Mouse (Mus musculus) testis, postnatal 10 days (tissue): ENCODE measurements around the gene BC025446.

ENCODE experiments used
- DNase-seq: peaks from one replicate; pipeline ENCODE4 v3.0.0; 2021; ENCODE audit warnings: low spot score

The BC025446 gene

DNA sequence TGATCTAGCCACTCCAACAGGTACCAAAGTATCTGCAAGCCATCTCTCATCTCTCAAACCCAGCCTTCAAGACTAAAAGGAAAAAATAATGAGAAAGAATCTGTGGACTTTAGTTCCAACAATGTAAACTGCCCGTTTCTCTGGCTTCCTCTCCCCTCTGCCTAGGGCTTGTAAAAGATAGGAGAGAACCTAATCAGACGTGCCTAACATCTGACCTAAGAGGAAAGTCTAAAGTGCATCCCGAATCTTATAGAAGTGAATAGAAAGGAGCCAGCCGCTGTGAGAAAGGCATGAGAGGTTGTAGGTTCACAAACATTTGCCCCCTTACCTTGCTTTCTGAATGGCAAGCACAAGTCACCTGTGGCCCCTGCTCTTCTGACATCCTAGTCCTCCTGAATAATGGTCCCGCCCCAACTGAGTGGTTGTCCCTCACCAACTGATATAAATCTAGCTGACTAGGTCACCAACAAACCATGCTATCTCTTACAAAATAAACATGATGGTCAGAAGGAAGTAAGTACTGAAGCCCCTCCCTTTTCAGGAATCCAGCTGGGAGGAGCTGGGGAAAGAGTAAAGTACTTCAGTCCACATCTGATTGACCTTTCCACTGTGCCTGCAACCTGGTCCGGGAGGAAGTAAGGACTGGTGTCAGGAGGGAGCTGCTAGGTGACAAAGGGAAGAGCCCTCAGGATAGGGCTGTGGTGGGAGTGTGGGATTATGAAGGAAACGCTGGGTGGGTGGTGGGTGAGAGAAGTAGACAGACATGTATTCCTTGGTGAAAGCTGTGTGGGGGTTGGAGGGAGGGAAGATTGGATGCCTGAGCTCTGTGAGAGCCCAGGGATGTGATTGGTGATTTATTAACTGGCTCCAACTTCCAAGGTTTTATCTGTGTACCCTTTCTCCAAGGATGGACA is at the start of gene BC025446:
Gene BC025446, plus strand, starts transcription at position 599 of the 914 bp plus-strand sequence.
- DNase-seq = no peak

DNA sequence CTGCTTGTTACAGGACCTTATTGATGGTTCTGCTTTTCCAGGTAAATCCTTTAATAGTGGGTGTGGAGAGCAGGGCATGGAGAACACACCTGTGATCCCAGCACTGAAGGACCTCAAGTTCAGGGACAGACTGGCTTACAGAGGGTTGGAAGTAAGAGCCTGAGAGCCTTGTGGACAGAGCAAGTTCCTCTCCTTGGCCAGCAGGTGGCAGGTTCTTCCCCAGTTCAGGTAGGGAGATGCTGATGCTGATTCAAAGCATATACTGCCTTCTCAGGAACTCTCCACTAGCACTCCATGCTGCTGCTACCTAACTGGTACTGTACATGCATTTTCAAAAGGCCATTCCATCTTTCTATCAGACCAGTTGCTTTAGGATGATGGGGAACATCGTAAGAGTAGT is 40.7 kb upstream of the BC025446 start:
- DNase-seq = peak; percentile 64

DNA sequence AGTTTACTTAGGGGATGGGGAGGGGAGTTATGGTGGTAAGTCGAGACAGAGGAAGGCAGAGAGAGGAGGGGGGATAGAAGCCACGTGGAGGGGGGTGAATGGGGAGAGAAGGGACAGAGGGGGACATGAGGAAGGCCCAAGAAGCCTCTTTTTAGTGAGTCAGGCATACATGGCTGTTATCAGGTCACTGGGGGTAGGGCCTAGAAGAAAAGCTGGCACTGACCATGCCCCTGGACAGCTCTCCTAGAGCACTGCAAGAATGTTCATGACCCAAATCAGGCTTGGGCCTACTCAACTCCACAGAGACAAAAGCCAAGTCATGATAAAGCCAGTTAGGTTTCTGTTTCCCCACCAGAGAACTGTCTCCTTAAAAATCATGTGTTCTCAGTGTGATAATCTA is 29.9 kb upstream of the BC025446 start:
- DNase-seq = no peak

- DNase-seq = no peak
These were observed 27.1 kb upstream of the BC025446 start for GRCm38 (mm10) chr15:75189116-75189515.

GRCm38 (mm10) chr15:75190560-75190959 is 25.6 kb upstream of the BC025446 start:
- peak; percentile 49 for DNase-seq

DNA sequence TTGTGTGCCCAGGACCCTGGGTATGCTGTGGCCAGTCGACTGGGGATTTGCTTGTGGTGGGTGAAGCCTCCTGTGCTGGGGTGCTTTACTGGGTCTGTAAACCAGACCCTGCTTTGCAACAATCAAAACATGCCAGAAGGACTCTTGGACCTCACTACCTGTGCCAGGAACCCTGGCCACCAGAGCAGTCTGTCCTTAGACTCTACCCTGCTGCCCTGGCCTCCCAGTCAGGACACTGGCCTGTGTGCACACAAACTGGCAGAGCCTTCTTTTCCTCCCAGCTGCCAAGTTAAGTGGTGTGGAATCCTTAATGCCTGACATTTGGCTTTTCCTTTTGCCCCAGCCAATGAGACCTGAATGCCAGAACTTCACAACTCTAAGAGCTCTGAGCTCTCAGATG is 655 bp downstream of the BC025446 start:
- no peak for DNase-seq

- DNase-seq = no peak
These were observed 5.8 kb downstream of the BC025446 start for GRCm38 (mm10) chr15:75221942-75222341.

- DNase-seq = no peak
These were observed 21.6 kb downstream of the BC025446 start for GRCm38 (mm10) chr15:75237736-75238288.

DNA sequence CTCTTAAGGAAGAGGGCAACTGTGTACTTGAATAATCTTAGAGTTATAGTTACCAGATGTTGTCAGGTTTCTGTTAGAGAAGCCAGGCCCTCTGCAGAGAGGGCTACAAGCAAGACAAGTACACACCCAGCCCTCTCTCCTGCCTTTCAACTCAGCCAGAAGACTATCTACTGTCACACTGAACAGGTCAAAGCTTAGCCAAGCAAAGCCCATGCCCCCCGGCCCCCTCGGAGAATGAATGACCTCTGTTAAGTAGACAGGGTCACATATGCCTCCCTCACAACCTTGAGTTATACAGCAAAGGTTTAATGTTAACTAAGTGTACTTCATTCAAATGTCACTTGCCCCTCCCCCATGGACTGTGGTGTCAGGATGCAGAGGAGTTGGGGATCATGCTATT is 24.4 kb downstream of the BC025446 start:
- no peak for DNase-seq

- no peak for DNase-seq
These were observed 26.8 kb downstream of the BC025446 start for GRCm38 (mm10) chr15:75242756-75243640.

DNA sequence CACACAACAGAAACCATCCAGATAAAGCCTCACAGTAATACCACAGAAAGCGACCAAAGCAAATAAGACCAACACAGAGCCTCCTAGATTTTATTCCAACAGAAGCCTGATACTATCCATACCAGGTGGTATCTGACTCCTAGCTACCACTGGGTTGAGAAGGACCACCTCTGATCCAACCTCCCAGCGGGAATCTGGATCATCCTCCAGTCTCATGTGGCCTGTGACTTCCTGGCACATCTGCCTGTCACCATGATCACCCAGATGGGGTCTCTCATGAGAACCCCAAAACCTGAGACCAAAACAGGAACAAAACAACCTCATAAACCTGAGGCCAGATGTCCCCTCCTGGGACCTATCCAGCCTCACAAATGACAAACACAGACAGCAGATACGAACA is 38.5 kb downstream of the BC025446 start:
- DNase-seq = no peak

GRCm38 (mm10) chr15:75265863-75266262 is 49.7 kb downstream of the BC025446 start:
- DNase-seq = no peak

GRCm38 (mm10) chr15:75266626-75267025 is 50.5 kb downstream of the BC025446 start:
- no peak for DNase-seq

DNA sequence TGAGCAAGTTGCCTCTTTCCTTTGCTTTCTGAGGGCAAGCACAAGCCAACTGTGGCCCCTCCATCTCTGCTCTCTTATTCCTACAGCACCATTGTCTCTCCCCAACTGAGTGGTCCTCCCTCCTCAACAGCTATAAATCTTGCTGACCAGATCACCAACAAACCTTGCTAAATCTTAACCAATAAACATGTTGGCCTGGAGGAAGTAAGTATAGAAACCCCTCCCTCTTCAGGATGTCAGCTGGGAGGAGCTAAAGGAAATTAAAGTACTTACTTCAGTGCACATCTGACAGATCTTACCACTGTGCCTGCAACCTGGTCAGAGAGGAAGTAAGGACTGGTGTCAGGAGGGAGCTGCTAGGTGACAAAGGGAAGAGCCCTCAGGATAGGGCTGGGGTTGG is 51.9 kb downstream of the BC025446 start, which contains the start of gene Ly6f:
Gene Ly6f, plus strand, starts transcription at position 301 of the 400 bp plus-strand sequence.
- DNase-seq = no peak

DNA sequence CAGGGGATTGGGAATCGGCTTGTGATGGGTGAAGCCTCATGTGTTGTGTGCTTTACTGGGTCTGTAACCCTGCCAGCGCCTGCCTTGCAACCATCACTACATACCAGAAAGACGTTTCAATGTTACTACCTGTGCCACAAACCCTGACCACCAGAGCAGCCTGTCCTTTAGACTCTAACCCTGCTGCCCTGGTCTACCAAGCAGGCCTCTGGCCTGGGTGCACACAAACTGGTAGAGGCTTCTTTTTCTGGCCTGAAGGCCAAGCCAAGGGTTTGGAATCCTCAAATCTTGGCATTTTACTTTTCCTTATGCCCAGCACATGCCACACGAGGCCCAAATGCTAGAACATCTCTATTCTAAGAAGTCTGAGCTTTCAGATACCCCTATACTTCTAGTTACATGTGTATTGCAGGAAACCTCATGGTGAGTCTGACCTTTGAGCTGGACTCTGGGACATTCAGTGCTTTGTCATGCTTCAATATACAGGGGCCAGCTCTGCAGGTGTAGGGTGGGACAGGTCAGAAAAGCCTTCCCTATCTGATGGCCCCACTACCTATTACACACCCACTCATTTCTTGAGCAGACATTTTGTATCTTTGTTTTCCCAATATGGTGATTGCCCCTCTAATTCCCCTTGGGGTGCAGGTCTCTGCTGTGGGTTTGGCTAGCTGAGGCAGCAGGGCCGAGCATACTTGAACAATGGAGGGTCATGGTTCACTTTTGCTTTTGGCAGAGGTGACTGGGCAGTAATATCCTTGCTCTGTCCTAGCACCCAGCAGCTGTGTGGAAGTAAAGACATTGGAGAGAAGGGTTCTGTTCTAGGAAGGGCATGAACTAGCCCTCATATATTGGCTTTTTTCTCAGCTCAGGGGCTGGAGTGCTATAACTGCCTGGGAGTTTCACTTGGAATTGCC is 53.0 kb downstream of the BC025446 start:
- no peak for DNase-seq

DNA sequence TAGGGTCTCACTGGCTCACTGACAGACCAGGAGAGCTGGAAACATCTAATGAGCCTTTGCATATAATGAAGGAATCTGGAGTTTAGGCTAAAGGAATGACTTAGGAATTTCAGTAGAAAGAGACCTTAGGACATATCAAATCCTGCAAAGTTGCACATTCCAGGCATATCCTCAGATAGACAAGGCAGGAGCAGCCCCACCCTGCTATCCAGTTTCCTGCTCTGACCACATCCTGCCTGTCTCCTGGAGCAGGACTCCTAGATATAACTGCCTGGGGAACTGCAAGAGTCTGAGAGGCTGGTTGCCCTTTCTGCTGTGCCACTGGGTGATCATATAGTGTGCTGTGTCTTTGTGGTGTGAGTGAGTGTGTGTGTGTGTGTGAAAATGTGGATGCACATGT is 54.0 kb downstream of the BC025446 start:
- DNase-seq = no peak

GRCm38 (mm10) chr15:75270691-75271362 is 54.7 kb downstream of the BC025446 start:
- DNase-seq = no peak

- no peak for DNase-seq
These were observed 55.2 kb downstream of the BC025446 start for GRCm38 (mm10) chr15:75271426-75271825.

DNA sequence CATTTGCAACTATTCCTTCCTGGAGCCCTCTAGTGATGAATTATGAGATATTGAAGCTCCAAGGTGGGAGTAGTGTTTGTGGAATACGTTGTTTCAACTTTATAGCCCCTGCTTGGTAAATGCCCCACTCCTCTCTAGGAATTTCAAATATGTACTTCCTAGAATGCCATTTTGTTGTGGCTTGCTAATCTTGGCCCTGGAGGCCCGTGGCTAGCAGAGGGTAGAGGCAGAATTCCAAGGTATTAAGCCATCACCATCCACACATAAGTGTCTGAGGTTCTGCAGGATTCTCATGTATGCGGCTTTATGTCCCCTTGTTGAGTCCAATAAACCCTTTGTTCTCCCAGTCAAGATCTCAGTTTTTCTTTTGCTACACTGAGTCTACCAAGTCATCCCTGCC is 55.7 kb downstream of the BC025446 start:
- no peak for DNase-seq
